Comparison of ENCODE assay signal across 11 mouse cellular contexts in genomic region chr15:82952292-82952705, GRCm38 (mm10). TPM values are rescaled to one million over a fixed set of nuclear protein-coding genes. Genes with fewer than 3 reads are reported as not detected.
DNase-seq lines count a peak whose midpoint lies in the region; ATAC-seq lines count a peak whose summit lies in the region.
"Had no signal": no experiment of that assay in that cellular context is flagged by ENCODE, and none has a peak within 500 bp of the region (broad histone marks: within the 10 kb centered on the region; RNA-seq: fewer than 3 reads in every experiment).

No protein-coding gene starts in this region.

- peak; percentile 32 for DNase-seq in gastrocnemius, postnatal 10 days
- DNase-seq in gastrocnemius, postnatal 25 days: no peak
- peak; percentile 53 for DNase-seq in A20 (ENCODE audit: low read depth, low spot score)
- DNase-seq in mesoderm, embryonic 11.5 days (ENCODE audit: low read depth, low spot score): peak; percentile 79
- DNase-seq in adrenal gland, postnatal 25 days: no peak
- no peak for DNase-seq in right cerebral cortex, adult 2 months (ENCODE audit: low spot score in 2 of 2)
- DNase-seq in adrenal gland, postnatal 4 days (ENCODE audit: low spot score in 2 of 2): no peak
- DNase-seq: layer of hippocampus, postnatal 36 days; thymus, postnatal 25 days had no signal

- ATAC-seq in forebrain, embryonic 12.5 days (ENCODE audit: low FRiP score): peak; percentile 68

- whole genome bisulfite sequencing in forebrain, embryonic 12.5 days: 3% methylated on average over 20 of the region's 20 CpGs

- H3K9me3 ChIP-seq in forebrain, embryonic 12.5 days: no peaks in the 10 kb centered on the region

- peaks cover 62% of the 10 kb centered on the region for H3K27me3 ChIP-seq in forebrain, embryonic 12.5 days

- peak overlapping the region; percentile 78 for H3K27ac ChIP-seq in forebrain, embryonic 12.5 days

- peak overlapping the region; percentile 30 for H3K4me2 ChIP-seq in forebrain, embryonic 12.5 days

- H3K9ac ChIP-seq in forebrain, embryonic 12.5 days: 0 out of 2 replicates have a peak overlapping the region, but pooled peaks have one; percentile 17

- peaks cover 83% of the 10 kb centered on the region for H3K4me1 ChIP-seq in forebrain, embryonic 12.5 days

- H3K4me3 ChIP-seq in forebrain, embryonic 12.5 days (replicated peaks): no peak overlapping the region
- H3K4me3 ChIP-seq: erythroblast, embryonic 14.5 days had no signal

- H3K36me3 ChIP-seq in forebrain, embryonic 12.5 days (replicated peaks): no peaks in the 10 kb centered on the region

RNA-seq across cellular contexts. Expression of gene Tcf20, which starts 35.4 kb away (rescaled TPM):
- total RNA-seq in gastrocnemius, postnatal 10 days (2021): 10 to 100 TPM; 33.4 to 40.6 TPM
- total RNA-seq in gastrocnemius, postnatal 25 days (2021): 10 to 100 TPM; 24.4 to 25.5 TPM
- polyA plus RNA-seq in forebrain, embryonic 12.5 days (2016; fragmentation: Nextera tagmentation; extraction: Ambion mirVana): 14.7 and 14.9 TPM in 2 replicates
- total RNA-seq in adrenal gland, postnatal 25 days (2021): 87.9 and 103 TPM in 2 replicates
- 10 to 100 TPM; 85.4 to 98.1 TPM for total RNA-seq in adrenal gland, postnatal 4 days (2021)

Comparison
In these comparisons a context has a peak if more than half of its experiments do, and no peak if none do; other contexts are left out.
1. DNase-seq: peak in gastrocnemius, postnatal 10 days (single experiment), A20 (single experiment) and mesoderm, embryonic 11.5 days (single experiment); none in gastrocnemius, postnatal 25 days (single experiment), adrenal gland, postnatal 25 days (single experiment), right cerebral cortex, adult 2 months (0 of 2) and adrenal gland, postnatal 4 days (0 of 2).